Mouse (Mus musculus) hindbrain, embryonic 12.5 days (tissue): Measurements from ENCODE around the gene Otop3. TPM values are rescaled to one million over a fixed set of nuclear protein-coding genes. Genes with fewer than 3 reads are reported as not detected.

Experiments used
- ATAC-seq: fragments of 200-750 bp; cut with Nextera tagmentation; 2 replicates; pipeline ENCODE4 v1.8.0; 2017; ENCODE audit warnings: moderate TSS enrichment; ENCODE audit not compliant: low FRiP score
- H3K27ac ChIP-seq: fragments of 300-500 bp; sonication (generic); 2 replicates; pipeline ENCODE4 v1.5.1; 2016; ENCODE audit warnings: mild to moderate bottlenecking
- H3K27me3 ChIP-seq: fragments of 300-500 bp; sonication (generic); 2 replicates; pipeline ENCODE4 v1.6.1; 2016; ENCODE audit warnings: mild to moderate bottlenecking
- H3K36me3 ChIP-seq: fragments of 300-500 bp; sonication (generic); 2 replicates; pipeline ENCODE4 v1.6.1; 2016; ENCODE audit warnings: mild to moderate bottlenecking
- H3K4me1 ChIP-seq: fragments of 300-500 bp; sonication (generic); 2 replicates; pipeline ENCODE4 v1.6.1; 2016
- H3K4me2 ChIP-seq: fragments of 300-500 bp; sonication (generic); replicated peaks from 2 replicates; pipeline ENCODE4 v1.6.1; 2016; ENCODE audit warnings: mild to moderate bottlenecking
- H3K4me3 ChIP-seq: fragments of 300-500 bp; sonication (generic); 2 replicates; pipeline ENCODE4 v1.5.1; 2016; ENCODE audit warnings: mild to moderate bottlenecking
- H3K9ac ChIP-seq: fragments of 300-500 bp; sonication (generic); 2 replicates; pipeline ENCODE4 v1.6.1; 2016; ENCODE audit warnings: mild to moderate bottlenecking, moderate library complexity
- H3K9me3 ChIP-seq: fragments of 300-500 bp; sonication (generic); replicated peaks from 2 replicates; pipeline ENCODE4 v1.6.1; 2016; ENCODE audit warnings: mild to moderate bottlenecking
- WGBS: fragments of 180-500 bp; shearing (Covaris S2); methylation state at CpG from one replicate; pipeline ENCODE4 v1.1.7; 2016; 5-methylcytosine and 5-hydroxymethylcytosine counted together
- polyA plus RNA-seq: library from polyadenylated mRNA; unstranded; fragments of >200 nt; fragmentation: Nextera tagmentation; extraction: Ambion mirVana; gene quantifications from 2 replicates; pipeline ENCODE4 v1.2.1, GENCODE M21; 2016

The Otop3 gene
- 0.13 and 0.17 TPM in 2 replicates for polyA plus RNA-seq

DNA sequence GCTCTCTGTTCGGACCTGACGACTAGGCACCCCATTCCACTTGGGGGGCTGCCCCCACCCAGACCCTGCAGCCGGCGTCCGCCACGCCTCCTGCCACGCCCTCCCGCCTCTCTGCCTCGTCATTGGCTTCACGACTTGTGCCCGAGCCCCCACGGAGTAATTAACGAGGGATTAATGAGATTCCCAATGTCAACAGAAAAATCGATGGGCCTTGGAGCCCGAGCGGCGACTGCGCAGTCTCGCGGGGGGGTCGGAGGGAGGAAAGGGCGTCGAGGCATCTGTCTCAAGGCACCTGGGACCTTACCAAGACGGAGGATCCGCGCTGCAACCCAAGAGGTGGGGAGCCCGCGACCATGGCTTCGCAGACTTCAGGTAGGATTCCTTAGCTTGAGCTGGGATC, at the start of gene Otop3:
Gene Otop3 (plus strand): TSS at position 201 of the 400 bp plus-strand sequence.
- Histone ChIP-seq H3K4me2 (peak within 1 kb of the TSS; percentile 49), H3K9ac (peak within 1 kb of the TSS; percentile 15; the same call in 1 of the 2 replicates), H3K36me3 (no peaks in the 10 kb centered on the region), H3K27ac (no peak within 1 kb of the TSS), H3K4me3 (peak within 1 kb of the TSS; percentile 15), H3K4me1 (peaks cover 6% of the 10 kb centered on the region; the same call in 1 of the 2 replicates), H3K9me3 (no peaks in the 10 kb centered on the region), H3K27me3 (peaks cover 66% of the 10 kb centered on the region)
- no peak for ATAC-seq
- WGBS, result 3% methylated on average over 29 of the region's 29 CpGs

DNA sequence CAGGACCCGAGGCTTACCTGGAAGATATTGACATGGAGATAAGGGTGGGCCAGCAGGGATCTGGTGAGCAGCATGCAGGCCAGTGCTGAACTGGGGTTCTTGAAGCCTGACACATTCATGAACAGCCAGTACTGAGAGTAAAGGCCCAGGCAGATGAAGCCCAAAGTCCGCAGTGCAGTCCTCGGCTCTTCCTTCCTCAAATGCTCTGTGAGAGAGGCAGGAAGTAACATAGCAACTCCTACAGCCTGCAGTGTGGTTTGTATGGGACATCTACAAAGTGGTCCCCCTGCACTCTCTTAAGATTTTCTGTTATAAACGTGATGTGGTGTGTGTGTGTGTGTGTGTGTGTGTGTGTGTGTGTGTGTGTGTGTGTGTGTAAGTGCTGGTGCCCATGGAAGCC, 49.2 kb upstream of the Otop3 start:
- H3K27ac ChIP-seq, result no peak overlapping the region
- no peak overlapping the region for H3K4me3 ChIP-seq

DNA sequence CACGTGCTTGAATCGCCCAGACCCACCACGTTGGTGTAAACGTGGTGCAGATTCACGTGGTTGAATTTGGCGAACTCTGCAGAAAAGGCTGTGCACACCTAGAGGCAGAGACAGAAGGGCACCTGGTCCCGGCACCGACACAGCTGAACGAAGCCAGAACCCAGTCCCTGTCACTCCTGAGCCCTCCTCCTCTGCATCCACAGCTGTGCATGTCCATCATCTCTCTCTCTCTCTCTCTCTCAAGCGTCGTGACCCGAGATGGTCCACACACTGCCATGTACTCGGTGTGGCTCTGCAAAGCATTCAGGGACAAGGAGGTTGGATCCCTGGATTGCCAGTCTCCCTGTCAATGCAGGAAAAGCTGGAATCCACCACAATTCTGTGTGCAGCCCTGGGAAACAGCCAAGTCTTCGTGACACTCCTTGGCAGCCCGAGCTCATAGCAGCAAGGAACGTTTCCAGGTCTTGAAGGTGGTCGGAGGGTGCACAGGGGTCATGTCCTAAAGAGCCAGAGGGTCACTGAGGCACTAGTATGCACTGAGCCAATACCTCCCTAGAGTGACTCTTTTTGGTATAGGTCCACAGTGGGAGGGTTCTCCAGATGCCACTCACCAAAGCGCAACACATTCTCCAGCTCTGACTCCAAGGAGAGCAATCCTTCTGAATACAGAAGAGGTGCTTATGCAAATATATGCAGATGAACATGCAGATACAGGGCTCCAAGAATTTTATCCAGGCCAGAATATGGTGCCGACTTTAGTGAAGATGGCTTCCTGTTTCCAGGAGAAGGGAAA, 48.1 kb upstream of the Otop3 start:
- Histone ChIP-seq H3K4me2 (no peak overlapping the region), H3K9ac (no peak overlapping the region), H3K27me3 (no peaks in the 10 kb centered on the region), H3K4me3 (no peak overlapping the region), H3K4me1 (no peaks in the 10 kb centered on the region; the same call in 1 of the 2 replicates), H3K27ac (no peak overlapping the region), H3K36me3 (no peaks in the 10 kb centered on the region), H3K9me3 (no peaks in the 10 kb centered on the region)
- ATAC-seq, result no peak
- WGBS, result 76% methylated on average over 19 of the region's 19 CpGs

More for the DNA sequence above, 49.2 kb upstream of the Otop3 start:
- H3K4me1 ChIP-seq, result no peaks in the 10 kb centered on the region; the same call in 1 of the 2 replicates
- H3K27me3 ChIP-seq, result no peaks in the 10 kb centered on the region
- no peak for ATAC-seq
- H3K9me3 ChIP-seq, result no peaks in the 10 kb centered on the region
- no peaks in the 10 kb centered on the region for H3K36me3 ChIP-seq
- 75% methylated on average over 4 of the region's 4 CpGs for WGBS
- no peak overlapping the region for H3K9ac ChIP-seq
- H3K4me2 ChIP-seq, result no peak overlapping the region

DNA sequence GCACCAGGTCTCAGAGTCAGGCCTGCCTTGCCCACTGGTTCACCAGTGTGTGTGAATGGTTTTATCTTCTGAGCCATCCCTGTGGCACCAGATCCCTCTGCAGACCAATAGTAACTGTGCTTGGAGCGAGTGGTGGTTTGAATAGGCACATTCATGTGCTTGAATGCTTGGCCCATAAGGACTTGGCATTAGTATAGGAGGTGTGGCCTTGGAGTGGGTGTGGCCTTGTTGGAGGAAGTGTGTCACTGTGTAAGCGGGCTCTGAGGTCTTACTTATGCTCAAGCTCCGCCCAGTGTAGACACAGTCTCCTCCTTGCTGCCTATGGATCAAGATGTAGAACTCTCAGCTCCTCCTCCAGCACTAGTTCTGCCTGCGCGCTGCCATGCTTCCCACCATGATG, 47.1 kb upstream of the Otop3 start:
- H3K9me3 ChIP-seq, result no peaks in the 10 kb centered on the region
- WGBS, result 81% methylated on average over 5 of the region's 5 CpGs

DNA sequence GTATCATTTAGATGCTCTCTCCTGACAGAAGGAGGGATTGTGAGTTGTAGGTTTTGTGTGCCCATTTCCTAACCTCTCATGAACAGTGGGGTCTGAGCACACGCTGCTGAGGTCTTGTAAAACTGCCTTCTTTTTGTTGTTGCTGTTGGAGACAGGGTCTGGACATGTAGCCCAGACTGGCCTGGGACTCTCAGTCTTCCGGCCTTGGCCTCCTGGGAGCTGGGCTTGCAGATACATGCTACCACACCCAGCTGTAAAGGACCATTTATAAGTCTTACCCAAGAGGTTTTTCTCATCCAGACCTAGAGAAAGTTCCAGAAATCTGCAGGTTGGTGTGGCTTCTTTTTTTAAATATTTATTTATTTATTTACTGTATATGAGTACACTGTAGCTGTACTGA, 46.2 kb upstream of the Otop3 start:
- Histone ChIP-seq H3K9me3 (no peaks in the 10 kb centered on the region), H3K27ac (no peak overlapping the region), H3K9ac (no peak overlapping the region), H3K4me1 (no peaks in the 10 kb centered on the region; the same call in 1 of the 2 replicates), H3K4me2 (no peak overlapping the region), H3K27me3 (no peaks in the 10 kb centered on the region), H3K36me3 (no peaks in the 10 kb centered on the region), H3K4me3 (no peak overlapping the region)
- WGBS, result 90% methylated on average over 2 of the region's 2 CpGs
- ATAC-seq, result no peak

More for the DNA sequence above, 47.1 kb upstream of the Otop3 start:
- ATAC-seq, result no peak
- no peaks in the 10 kb centered on the region for H3K27me3 ChIP-seq
- no peak overlapping the region for H3K4me2 ChIP-seq
- no peak overlapping the region for H3K27ac ChIP-seq
- no peak overlapping the region for H3K4me3 ChIP-seq
- H3K4me1 ChIP-seq, result no peaks in the 10 kb centered on the region; the same call in 1 of the 2 replicates
- H3K36me3 ChIP-seq, result no peaks in the 10 kb centered on the region
- H3K9ac ChIP-seq, result no peak overlapping the region

DNA sequence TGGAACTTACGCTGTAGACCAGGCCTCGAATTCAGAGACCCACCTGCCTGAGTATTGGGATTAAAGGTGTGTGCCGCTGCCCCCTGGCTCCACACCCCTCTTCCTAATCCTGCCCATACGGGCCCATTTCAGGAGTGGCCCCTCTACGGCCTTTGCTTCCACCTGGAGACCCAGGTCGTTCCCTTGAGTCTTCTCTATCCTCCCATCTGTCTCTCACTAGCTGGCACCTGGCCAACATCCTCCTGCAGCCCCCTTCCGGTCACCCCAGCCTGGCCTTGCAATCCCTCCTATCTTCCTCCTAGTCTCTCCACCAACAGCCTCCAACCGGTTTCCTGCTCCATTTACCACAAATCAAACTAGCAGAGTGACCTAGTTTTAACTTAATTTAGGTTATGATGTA, 44.6 kb upstream of the Otop3 start:
- Histone ChIP-seq H3K4me1 (no peaks in the 10 kb centered on the region; the same call in 1 of the 2 replicates), H3K27ac (no peak overlapping the region), H3K36me3 (no peaks in the 10 kb centered on the region), H3K27me3 (no peaks in the 10 kb centered on the region), H3K9me3 (no peaks in the 10 kb centered on the region), H3K4me2 (no peak overlapping the region), H3K4me3 (no peak overlapping the region), H3K9ac (no peak overlapping the region)
- WGBS, result 84% methylated on average over 8 of the region's 8 CpGs
- ATAC-seq, result no peak

DNA sequence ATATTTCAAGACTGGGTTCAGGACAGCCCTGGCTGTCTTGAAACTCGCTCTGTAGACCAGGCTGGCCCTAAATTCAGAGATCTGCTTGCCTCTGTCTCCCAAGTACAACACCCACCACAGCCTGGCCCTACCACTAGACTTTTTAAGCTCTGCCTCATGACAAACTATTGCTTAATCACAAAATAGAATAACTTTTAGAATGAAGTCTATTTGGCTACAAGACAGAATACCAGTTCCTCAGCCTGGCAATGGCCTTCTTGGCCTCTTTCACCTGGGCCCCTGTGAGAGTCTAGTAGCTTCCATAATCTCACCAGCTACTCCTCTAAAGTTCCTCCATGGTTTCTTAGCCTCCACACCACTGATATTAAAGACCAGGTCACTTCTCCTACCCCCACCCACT, 44.2 kb upstream of the Otop3 start:
- Histone ChIP-seq H3K4me3 (no peak overlapping the region), H3K27ac (no peak overlapping the region), H3K36me3 (no peaks in the 10 kb centered on the region), H3K4me1 (no peaks in the 10 kb centered on the region; the same call in 1 of the 2 replicates), H3K4me2 (no peak overlapping the region), H3K9ac (no peak overlapping the region), H3K9me3 (no peaks in the 10 kb centered on the region), H3K27me3 (no peaks in the 10 kb centered on the region)
- WGBS, result 100% methylated on average over 1 of the region's 1 CpGs
- no peak for ATAC-seq

DNA sequence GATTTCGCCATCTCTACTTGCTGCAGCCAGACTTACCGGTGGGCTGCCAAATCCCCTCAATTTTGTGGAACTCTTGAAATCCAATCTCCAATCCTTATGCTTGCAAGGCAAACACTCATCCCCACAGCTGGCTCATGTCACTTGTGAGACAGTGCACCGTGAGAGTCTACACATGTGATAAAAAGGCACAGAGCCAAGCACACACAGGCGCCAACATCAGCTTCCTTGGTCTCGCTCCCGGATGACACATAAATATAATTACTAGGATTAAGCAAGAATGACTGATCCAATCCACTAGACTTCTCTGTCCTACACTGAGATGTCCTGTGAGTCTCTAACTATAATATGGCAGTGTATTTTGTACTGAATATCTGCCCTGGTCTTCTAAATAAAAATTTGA, 43.6 kb upstream of the Otop3 start:
- Histone ChIP-seq H3K4me1 (no peaks in the 10 kb centered on the region; the same call in 1 of the 2 replicates), H3K9me3 (no peaks in the 10 kb centered on the region), H3K4me3 (no peak overlapping the region), H3K4me2 (no peak overlapping the region), H3K27me3 (peaks cover 5% of the 10 kb centered on the region; the same call in 1 of the 2 replicates), H3K27ac (no peak overlapping the region), H3K36me3 (no peaks in the 10 kb centered on the region), H3K9ac (no peak overlapping the region)
- ATAC-seq, result no peak
- 88% methylated on average over 6 of the region's 6 CpGs for WGBS

DNA sequence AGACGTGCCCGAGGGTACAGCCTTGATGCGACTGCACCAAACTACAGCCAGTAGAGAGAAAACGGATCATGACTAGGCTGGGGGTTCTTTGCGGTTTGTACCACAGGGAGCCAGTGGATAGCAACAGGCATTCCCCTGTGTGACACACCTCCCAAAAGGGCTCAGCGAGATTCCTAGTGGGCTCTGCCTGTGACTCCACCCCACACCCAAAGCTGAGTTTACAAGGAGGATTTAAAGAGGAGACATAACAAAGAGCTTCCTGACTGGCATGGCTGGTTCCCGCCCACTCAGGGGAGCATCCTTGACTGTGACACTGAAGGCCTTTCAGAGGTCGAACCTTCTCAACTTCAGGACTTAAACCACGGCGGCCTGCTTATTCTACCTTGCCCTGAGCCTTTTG, 43.0 kb upstream of the Otop3 start:
- 76% methylated on average over 10 of the region's 10 CpGs for WGBS
- no peak for ATAC-seq
- H3K9ac ChIP-seq, result no peak overlapping the region

DNA sequence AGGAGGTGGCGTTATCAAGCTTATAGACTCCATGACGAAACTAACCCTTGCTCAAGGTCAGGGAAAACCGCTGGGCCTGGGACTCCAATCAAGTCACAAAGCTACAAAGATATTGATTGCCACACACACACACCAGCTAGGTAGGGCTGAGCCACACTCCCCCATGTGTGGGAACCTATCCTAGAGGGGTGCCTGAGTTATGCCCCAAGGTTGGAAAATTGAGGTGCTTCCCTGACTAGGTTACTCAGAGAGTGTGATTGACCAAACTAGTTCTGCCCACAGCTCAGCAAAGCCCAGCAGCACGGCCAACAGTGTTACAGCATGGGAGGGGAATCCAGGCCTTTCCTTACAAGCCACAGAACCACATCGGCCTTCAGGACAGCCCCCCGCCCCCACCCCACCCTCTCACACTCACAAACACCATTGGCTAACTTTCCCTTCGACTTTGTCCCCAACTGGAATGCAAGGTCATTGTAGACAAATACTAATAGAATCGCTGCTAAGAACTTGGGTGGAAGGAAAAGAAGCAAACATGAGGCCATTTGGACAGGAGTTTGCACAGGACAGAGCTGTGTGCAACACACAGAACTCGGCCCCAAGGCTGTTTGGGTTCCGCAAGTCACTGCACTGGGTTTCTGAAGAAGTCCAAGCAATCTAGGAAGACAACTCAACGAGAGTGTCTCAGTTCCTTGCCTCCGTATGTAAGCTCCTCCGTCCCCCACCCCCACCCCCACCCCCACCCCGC, 41.7 kb upstream of the Otop3 start:
- Histone ChIP-seq H3K4me1 (peaks cover 6% of the 10 kb centered on the region; the same call in 1 of the 2 replicates), H3K27me3 (peaks cover 21% of the 10 kb centered on the region), H3K27ac (no peak overlapping the region), H3K36me3 (no peaks in the 10 kb centered on the region), H3K9ac (no peak overlapping the region), H3K4me3 (no peak overlapping the region), H3K9me3 (no peaks in the 10 kb centered on the region), H3K4me2 (no peak overlapping the region)
- ATAC-seq, result no peak
- WGBS, result 73% methylated on average over 14 of the region's 14 CpGs

More for the DNA sequence above, 43.0 kb upstream of the Otop3 start:
- Histone ChIP-seq H3K27ac (no peak overlapping the region), H3K4me3 (no peak overlapping the region), H3K36me3 (no peaks in the 10 kb centered on the region), H3K4me2 (no peak overlapping the region), H3K4me1 (no peaks in the 10 kb centered on the region; the same call in 1 of the 2 replicates), H3K9me3 (no peaks in the 10 kb centered on the region), H3K27me3 (peaks cover 10% of the 10 kb centered on the region)

DNA sequence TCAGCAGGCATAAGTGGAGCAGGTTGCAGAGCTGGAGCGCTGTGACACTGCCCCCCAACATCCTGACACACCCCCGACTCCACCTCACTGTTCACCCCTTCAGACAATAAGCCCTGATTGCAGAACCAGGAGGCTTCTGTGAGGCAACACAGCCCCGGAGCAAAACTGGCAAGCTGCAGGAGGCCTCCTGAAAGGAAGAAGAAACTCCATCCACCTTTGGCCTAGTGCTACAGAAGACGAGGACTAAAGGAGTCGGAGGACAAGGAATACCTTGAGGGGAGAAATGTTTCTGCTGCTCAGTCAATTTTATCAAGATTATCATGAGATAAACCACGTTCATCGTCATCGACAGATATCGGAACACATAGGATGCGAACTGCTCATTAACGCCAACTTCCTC, 38.6 kb upstream of the Otop3 start:
- Histone ChIP-seq H3K4me1 (peaks cover 6% of the 10 kb centered on the region; the same call in 1 of the 2 replicates), H3K27ac (no peak overlapping the region), H3K4me2 (no peak overlapping the region), H3K9ac (no peak overlapping the region), H3K9me3 (no peaks in the 10 kb centered on the region), H3K27me3 (peaks cover 37% of the 10 kb centered on the region), H3K36me3 (no peaks in the 10 kb centered on the region), H3K4me3 (no peak overlapping the region)
- no peak for ATAC-seq
- WGBS, result 92% methylated on average over 11 of the region's 11 CpGs

DNA sequence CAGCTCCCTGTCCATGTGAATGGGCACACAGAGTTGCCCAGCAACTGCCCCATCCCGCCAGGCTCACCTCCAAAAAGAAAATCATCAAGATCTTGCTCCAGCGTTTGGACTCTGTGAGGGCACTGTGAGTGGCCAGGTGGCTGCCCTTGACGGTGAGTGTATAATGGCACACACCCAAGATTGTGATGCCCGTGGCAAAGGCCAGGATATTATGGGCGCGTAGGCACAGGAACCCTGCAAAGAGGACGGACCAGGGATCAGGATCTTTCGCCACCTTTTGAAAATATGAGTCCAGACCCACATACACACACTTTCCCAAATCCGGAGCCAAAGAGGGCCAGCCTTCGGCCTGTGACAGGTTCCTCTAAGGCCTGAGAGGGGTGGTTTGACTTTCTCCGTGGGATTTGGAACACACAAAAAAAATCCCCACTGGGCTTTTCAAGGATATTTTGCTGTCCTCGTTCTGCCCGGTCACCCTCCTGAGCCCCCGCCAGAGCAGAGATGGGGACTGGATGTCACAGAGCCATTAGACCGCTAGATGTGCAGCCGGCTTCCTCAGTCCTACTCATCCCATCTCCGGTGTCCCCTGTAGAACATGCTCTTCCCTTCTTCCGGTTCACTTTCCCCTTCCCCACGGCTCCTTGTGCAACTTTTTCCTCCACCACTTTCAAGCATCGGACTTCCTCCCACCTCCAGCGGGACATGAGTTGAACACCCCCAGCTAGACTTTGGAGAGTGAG, 37.9 kb upstream of the Otop3 start:
- no peak for ATAC-seq
- H3K9ac ChIP-seq, result peak overlapping the region; percentile 62
- H3K4me1 ChIP-seq, result peaks cover 6% of the 10 kb centered on the region; the same call in 1 of the 2 replicates
- peak overlapping the region; percentile 46 for H3K4me3 ChIP-seq
- H3K36me3 ChIP-seq, result no peaks in the 10 kb centered on the region
- H3K4me2 ChIP-seq, result peak overlapping the region; percentile 90
- WGBS, result 53% methylated on average over 21 of the region's 21 CpGs
- H3K9me3 ChIP-seq, result no peaks in the 10 kb centered on the region
- H3K27ac ChIP-seq, result no peak overlapping the region
- peaks cover 37% of the 10 kb centered on the region for H3K27me3 ChIP-seq
